Mouse (Mus musculus): ENCODE data around the gene Gnai2. TPM values are rescaled to one million over a fixed set of nuclear protein-coding genes. Genes with fewer than 3 reads are reported as not detected.

Gnai2 gene
- polyA plus RNA-seq, 1 experiment from 2014 or later = 332 TPM

DNA sequence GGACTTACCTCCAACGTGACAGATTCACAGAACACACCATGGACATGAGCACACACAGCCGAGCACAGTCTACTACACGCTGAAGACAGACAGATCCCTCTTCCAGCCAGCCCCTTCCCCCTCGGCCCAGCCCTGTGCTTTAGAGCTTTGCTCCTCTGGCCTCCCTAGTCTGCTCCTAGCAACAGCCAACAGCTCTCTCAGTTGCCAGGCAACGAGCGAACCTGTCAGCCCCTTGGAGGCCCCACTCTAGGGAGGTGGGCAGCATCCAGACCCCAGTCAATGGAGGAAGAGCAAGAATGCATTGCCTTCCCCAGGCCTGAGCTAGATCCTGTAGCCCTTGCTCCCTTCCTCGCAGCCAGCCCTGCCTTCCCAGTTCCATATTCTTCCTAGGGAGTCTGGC lies 1.9 kb upstream of the Gnai2 start:
- Histone ChIP-seq H3K27me3 (no peaks in the 10 kb centered on the region), H3K4me2 (peak overlapping the region; percentile 34), H3K36me3 (no peaks in the 10 kb centered on the region), H3K4me1 (replicated peaks) (peaks cover 49% of the 10 kb centered on the region), H3K27ac (replicated peaks) (peak overlapping the region; percentile 77), H3K4me3 (no peak overlapping the region), H3K9me3 (no peaks in the 10 kb centered on the region), H3K9ac (peak overlapping the region; percentile 5; the same call in 1 of the 2 replicates)
- 6% methylated on average over 7 of the region's 7 CpGs for WGBS
- ATAC-seq (ENCODE audit: low FRiP score, low read depth) = peak; percentile 35; the same call in 1 of the 2 replicates

DNA sequence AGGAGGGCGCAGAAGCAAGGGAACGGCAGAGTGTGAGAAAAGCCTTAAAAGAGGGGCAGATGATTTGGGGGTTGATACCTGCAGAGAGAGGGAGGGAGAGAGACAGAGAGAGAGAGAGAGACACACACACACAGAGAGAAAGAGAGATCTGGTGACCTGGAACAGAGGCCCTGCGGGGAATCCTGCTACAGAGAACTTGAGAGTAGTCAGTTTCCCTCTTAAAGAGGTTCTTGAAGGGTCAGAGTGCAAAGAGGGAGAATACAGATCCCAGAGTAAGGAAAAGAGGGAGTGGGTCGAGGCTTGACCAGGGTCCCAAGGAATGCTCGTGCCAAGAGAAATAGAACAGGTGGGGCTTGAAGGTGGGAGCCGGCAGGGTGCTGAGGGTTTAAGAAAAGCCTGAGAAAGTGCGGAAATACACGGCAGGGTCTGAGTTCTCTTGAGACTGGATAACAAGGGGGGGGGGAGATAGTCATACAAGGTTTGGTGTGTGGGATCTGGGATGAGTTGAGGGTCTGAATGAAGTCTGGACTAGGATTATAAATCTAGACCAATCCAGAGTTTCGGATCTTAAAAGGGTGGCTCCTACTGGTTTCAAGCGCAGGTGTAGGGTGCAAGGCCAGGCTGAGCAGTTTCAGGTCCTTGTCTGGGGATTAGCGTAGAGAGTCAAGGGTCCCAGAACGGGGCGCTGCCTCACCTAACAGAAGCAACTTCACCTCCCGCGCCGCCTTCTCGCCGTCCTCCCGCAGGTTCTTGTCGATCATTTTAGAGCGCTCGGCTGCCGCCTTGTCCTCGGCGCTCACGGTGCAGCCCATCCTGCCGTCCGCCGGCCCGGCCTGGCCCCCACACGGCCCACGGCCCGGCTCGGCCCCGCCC lies 525 bp downstream of the Gnai2 start:
- Histone ChIP-seq H3K4me3 (peak overlapping the region; percentile 87), H3K9me3 (no peaks in the 10 kb centered on the region), H3K36me3 (no peaks in the 10 kb centered on the region), H3K27me3 (no peaks in the 10 kb centered on the region), H3K9ac (peak overlapping the region; percentile 96), H3K4me1 (replicated peaks) (peaks cover 74% of the 10 kb centered on the region), H3K4me2 (peak overlapping the region; percentile 70), H3K27ac (replicated peaks) (peak overlapping the region; percentile 89)
- ATAC-seq (ENCODE audit: low FRiP score, low read depth) = no peak
- 0% methylated on average over 35 of the region's 35 CpGs for WGBS

DNA sequence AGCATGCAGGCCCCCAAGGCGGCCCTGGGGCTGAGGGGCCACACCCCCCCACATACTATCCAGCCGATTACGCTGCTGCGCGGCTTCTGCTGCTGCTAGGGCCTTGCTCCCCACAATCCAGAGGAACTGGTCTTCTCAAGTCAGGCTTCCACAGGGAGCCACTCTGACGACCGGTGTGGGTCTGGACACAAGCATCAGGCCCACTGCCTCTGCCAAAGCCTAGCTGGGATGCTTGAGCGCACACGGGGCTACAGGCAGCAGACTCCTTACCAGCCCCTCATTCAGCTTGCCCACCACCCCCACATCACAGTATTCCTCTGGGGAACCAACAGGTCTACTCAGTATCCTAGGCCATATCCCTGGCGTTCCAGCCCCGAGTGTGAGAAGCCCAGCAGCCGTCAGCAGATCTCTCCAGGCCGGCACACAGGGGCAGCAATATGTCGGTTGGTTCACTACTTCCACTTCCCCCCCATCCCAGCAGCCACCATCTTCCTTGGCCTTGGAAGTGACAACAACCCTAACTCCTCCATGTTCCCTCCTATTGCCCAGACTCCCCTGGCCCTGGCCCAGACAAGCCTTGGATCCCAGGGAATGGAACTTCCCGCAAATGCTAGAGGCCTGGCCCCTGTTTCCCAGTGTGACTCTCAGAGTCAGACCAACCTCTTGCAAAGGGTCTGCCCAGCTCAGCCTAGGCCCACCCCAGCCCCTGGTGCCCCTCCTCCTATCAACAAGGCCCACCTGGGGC lies 1.3 kb downstream of the Gnai2 start:
- Histone ChIP-seq H3K36me3 (no peaks in the 10 kb centered on the region), H3K9me3 (no peaks in the 10 kb centered on the region), H3K4me3 (peak overlapping the region; percentile 87), H3K9ac (peak overlapping the region; percentile 96), H3K27me3 (no peaks in the 10 kb centered on the region), H3K4me1 (replicated peaks) (peaks cover 82% of the 10 kb centered on the region), H3K27ac (replicated peaks) (peak overlapping the region; percentile 89), H3K4me2 (peak overlapping the region; percentile 70)
- WGBS = under 1% methylated on average over 15 of the region's 15 CpGs
- no peak for ATAC-seq (ENCODE audit: low FRiP score, low read depth)

DNA sequence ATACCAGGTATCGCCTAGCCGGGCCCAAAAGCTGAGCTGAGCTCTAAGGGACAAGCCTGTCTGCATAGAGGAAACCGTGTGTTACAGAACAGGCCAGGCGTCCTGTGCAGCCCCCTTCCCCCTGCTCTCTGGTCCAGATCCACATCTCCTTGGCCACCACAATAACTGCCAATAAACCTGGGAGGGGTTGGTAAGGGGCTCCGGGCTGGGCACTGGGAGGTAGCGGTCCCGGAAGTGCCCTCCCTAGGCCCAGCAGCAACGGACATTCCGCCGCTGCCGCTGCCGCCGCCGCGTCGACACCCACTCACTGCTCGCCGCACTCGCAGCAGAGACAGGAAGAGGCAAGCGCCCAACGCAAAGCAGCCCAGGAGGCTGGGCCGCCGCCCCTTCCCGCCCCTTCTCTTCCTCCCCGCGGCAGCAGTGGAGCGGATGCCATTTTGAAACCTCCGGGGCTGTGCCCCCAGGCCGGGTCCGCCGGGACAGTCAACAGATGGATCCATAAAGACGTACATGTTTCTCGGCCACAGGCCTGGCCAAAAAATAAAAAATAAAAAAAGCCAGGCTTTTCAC lies 2.0 kb downstream of the Gnai2 start:
- Histone ChIP-seq H3K9me3 (no peaks in the 10 kb centered on the region), H3K27me3 (no peaks in the 10 kb centered on the region), H3K4me1 (replicated peaks) (peaks cover 88% of the 10 kb centered on the region), H3K27ac (replicated peaks) (peak overlapping the region; percentile 89), H3K36me3 (no peaks in the 10 kb centered on the region), H3K9ac (peak overlapping the region; percentile 96), H3K4me2 (peak overlapping the region; percentile 70), H3K4me3 (peak overlapping the region; percentile 87)
- peak; percentile 7; the same call in 1 of the 2 replicates for ATAC-seq (ENCODE audit: low FRiP score, low read depth)
- WGBS = 1% methylated on average over 33 of the region's 33 CpGs

DNA sequence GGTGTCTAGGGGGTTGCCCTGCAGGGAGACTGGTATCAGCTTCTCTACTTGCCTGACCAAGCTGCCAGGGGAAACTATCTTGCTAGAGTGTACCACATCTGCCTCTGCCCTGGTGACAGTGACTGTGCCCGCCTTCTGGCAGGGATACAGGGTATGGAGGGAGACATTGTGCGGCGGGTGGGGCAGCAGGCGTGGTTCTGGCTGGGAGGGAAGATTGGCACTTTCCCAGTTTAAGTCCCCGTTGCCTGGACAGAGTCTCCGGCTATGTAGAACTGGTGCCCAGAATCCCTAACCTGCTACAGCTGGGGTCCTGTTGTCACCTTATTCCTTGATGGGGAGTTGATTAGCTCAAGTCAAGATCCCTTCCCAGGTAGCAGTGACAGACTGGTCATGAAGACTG lies 2.7 kb downstream of the Gnai2 start:
- Histone ChIP-seq H3K9me3 (no peaks in the 10 kb centered on the region), H3K27me3 (no peaks in the 10 kb centered on the region), H3K27ac (replicated peaks) (peak overlapping the region; percentile 89), H3K4me3 (peak overlapping the region; percentile 87), H3K4me2 (peak overlapping the region; percentile 70), H3K36me3 (no peaks in the 10 kb centered on the region), H3K4me1 (replicated peaks) (peaks cover 93% of the 10 kb centered on the region), H3K9ac (peak overlapping the region; percentile 96)
- no peak for ATAC-seq (ENCODE audit: low FRiP score, low read depth)
- 24% methylated on average over 6 of the region's 6 CpGs for WGBS

DNA sequence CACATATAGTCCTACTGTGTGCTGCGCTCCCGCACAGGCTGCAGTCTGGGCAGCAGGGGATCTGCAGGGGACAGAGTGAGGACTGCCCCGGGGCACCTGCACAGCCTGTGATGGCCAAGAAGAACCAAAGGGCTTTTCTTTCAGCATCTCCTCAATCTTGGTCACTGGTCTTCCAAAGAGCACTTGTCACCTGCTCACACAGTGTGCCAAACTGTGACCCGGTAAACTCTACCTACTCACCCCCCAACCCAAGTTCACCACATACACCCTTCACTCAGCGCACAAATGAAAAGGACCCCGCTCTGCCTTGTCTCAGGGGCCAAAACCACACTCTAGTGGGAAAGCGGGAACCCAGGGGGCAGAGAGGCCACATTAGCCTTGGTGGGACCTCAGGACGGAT lies 3.3 kb downstream of the Gnai2 start:
- no peak for ATAC-seq (ENCODE audit: low FRiP score, low read depth)
- H3K27me3 ChIP-seq = no peaks in the 10 kb centered on the region
- WGBS = 51% methylated on average over 8 of the region's 8 CpGs
- no peaks in the 10 kb centered on the region for H3K9me3 ChIP-seq
- peak overlapping the region; percentile 87 for H3K4me3 ChIP-seq
- H3K36me3 ChIP-seq = no peaks in the 10 kb centered on the region
- H3K4me1 ChIP-seq (replicated peaks) = peaks cover 93% of the 10 kb centered on the region
- peak overlapping the region; percentile 70 for H3K4me2 ChIP-seq
- H3K9ac ChIP-seq = peak overlapping the region; percentile 96; the same call in 1 of the 2 replicates
- peak overlapping the region; percentile 89 for H3K27ac ChIP-seq (replicated peaks)

DNA sequence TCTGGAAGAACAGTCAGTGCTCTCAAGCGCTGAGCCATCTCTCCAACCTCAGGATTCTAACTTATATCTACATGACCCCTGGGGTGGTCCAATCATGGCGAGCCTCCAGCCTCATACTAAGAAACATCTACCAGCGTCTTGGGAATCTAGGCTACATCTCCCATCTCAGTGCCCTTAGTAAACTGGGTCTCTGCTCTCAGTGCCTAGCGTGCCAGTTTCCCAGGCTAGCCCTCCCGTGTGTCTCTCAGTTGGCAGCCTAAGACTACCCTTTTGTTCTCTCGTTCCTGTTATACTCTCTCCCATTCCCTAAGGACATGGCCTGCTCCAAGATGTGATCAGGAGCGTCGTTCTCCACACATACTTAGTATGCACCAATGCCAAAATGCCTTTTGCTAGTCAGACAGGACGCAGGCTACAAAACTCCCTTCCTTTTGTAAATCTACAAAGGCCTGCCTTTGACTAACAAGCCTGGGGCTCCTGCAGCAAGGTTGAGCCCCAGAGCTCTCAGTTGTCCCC lies 3.8 kb downstream of the Gnai2 start:
- peak overlapping the region; percentile 70 for H3K4me2 ChIP-seq
- no peaks in the 10 kb centered on the region for H3K9me3 ChIP-seq
- H3K27me3 ChIP-seq = no peaks in the 10 kb centered on the region
- peaks cover 94% of the 10 kb centered on the region for H3K4me1 ChIP-seq (replicated peaks)
- WGBS = 23% methylated on average over 9 of the region's 9 CpGs
- peak overlapping the region; percentile 89 for H3K27ac ChIP-seq (replicated peaks)
- no peak for ATAC-seq (ENCODE audit: low FRiP score, low read depth)
- H3K36me3 ChIP-seq = no peaks in the 10 kb centered on the region
- no peak overlapping the region for H3K9ac ChIP-seq
- H3K4me3 ChIP-seq = peak overlapping the region; percentile 87; the same call in 1 of the 2 replicates

DNA sequence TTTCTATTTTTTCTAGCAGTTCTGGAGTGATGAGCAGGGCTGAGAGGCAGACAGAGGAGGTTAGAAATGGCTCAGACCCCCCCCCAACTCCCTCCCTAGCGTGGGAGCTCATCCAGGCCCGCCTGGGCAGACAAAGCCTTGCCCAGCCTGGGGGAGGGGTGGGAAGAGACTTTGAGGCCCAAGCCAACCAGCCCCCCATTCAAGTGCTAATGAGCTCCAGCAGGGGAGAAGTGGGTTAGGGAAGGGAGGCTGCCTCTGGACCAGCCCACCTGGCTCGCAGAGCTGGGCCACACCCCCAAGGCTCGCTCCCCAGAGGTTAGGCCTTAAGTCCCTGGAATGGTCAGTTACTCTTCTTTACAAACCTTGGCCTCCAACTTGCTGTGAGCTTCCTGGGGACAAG lies 4.6 kb downstream of the Gnai2 start:
- H3K4me3 ChIP-seq = peak overlapping the region; percentile 12; the same call in 1 of the 2 replicates
- H3K27me3 ChIP-seq = no peaks in the 10 kb centered on the region
- peak overlapping the region; percentile 23 for H3K9ac ChIP-seq
- ATAC-seq (ENCODE audit: low FRiP score, low read depth) = peak; percentile 29
- 2% methylated on average over 4 of the region's 4 CpGs for WGBS
- peak overlapping the region; percentile 89 for H3K27ac ChIP-seq (replicated peaks)
- no peaks in the 10 kb centered on the region for H3K9me3 ChIP-seq
- H3K4me1 ChIP-seq (replicated peaks) = peaks cover 95% of the 10 kb centered on the region
- peak overlapping the region; percentile 70 for H3K4me2 ChIP-seq
- no peaks in the 10 kb centered on the region for H3K36me3 ChIP-seq

DNA sequence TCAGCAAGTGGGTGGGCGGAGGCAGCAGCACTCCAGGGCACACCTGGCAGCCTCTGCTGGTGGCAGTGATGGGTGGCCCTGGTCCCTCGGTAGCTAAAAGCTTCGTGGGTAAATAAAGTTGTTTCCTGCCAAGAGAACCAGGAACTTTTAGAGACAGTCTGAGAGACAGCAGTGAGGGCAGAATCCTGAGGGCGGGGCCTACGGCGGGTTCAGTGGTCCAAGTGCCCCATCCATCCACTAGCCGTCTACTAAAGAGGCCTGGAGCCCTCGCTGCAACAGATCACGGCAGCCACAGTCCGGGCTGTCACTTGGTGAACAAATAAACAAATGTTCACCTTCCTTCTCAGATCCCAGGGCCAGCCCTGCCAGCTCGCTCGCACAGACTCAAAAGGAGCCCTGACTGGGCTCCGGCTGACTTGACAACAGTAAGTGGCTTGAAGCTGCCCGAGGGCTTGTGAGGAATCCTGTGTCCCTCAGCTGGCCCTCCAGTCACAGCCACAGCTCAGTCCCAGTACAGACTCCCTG lies 5.2 kb downstream of the Gnai2 start:
- Histone ChIP-seq H3K4me2 (peak overlapping the region; percentile 70), H3K9me3 (no peaks in the 10 kb centered on the region), H3K4me3 (peak overlapping the region; percentile 12; the same call in 1 of the 2 replicates), H3K9ac (peak overlapping the region; percentile 23), H3K27me3 (no peaks in the 10 kb centered on the region), H3K36me3 (no peaks in the 10 kb centered on the region), H3K27ac (replicated peaks) (peak overlapping the region; percentile 89), H3K4me1 (replicated peaks) (peaks cover 97% of the 10 kb centered on the region)
- WGBS = 11% methylated on average over 14 of the region's 14 CpGs
- peak; percentile 10 for ATAC-seq (ENCODE audit: low FRiP score, low read depth)

DNA sequence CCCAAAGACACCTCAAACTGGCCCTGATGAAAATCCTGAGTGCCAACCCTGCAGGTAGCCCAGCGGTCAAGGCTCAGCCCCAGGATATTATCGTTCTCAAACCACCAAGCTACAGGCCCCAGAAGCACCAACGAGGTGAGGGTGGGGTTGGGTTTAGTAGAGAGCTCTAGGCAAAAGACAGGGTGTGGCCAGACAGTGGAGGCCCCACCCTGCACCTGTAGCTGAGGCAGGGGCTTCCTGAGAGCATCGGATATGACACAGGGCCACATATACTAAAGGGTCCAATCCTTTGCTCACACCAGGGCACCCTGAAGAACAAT lies 5.8 kb downstream of the Gnai2 start:
- no peaks in the 10 kb centered on the region for H3K36me3 ChIP-seq
- no peak for ATAC-seq (ENCODE audit: low FRiP score, low read depth)
- no peak overlapping the region for H3K4me3 ChIP-seq
- WGBS = 24% methylated on average over 4 of the region's 4 CpGs
- peak overlapping the region; percentile 70 for H3K4me2 ChIP-seq
- no peaks in the 10 kb centered on the region for H3K9me3 ChIP-seq
- H3K4me1 ChIP-seq (replicated peaks) = peaks cover 98% of the 10 kb centered on the region
- H3K9ac ChIP-seq = peak overlapping the region; percentile 17
- no peaks in the 10 kb centered on the region for H3K27me3 ChIP-seq
- H3K27ac ChIP-seq (replicated peaks) = peak overlapping the region; percentile 89

DNA sequence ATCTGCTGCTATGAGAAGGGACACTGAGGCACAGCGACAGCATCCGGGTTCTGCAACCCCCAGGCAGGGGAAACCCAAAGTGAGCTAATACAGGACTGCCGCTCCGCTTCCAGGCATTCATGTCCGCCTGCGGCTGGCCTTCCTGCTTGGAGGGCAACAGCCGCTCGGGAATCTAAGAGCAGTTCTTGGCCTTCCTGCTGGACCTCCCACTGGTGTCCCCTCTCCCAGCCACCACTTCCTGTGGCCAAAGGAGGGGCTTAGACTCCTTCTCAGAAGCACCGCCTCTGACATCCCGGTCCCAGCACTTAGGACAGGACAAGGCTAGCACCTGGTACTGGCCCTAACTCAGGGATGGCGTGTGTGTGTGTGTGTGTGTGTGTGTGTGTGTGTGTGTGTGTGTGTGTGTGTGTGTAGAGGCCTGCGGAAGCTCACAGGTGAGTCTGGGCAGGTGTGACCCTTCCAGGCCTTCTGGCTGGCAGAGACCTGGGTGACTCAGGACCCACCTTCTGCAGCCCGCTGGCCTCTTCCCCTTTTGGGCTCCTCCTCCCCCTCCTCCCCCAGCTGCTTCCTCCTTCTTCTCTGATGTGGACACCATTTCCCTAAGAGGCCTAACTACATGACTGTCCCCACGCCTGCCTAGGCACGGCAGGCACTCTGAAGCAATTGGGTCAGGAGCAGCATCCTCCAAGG lies 6.3 kb downstream of the Gnai2 start:
- Histone ChIP-seq H3K27ac (replicated peaks) (peak overlapping the region; percentile 89), H3K4me1 (replicated peaks) (peaks cover 94% of the 10 kb centered on the region), H3K27me3 (no peaks in the 10 kb centered on the region), H3K36me3 (no peaks in the 10 kb centered on the region), H3K4me2 (peak overlapping the region; percentile 70), H3K9ac (peak overlapping the region; percentile 26; the same call in 1 of the 2 replicates), H3K4me3 (no peak overlapping the region), H3K9me3 (no peaks in the 10 kb centered on the region)
- no peak for ATAC-seq (ENCODE audit: low FRiP score, low read depth)
- 42% methylated on average over 15 of the region's 15 CpGs for WGBS
